Mouse (Mus musculus) E14TG2a.4 (cell line): ENCODE results near the gene Inpp5b.

ENCODE experiments used
- H3K27me3 ChIP-seq: 2 replicates; pipeline ENCODE4 v1.6.1; 2014; ENCODE audit warnings: low read length, control low read depth; ENCODE audit not compliant: insufficient read depth
- H3K36me3 ChIP-seq: 2 replicates; pipeline ENCODE4 v1.6.1; 2014; ENCODE audit warnings: low read length, control low read depth; ENCODE audit not compliant: insufficient read depth
- H3K4me1 ChIP-seq: replicated peaks from 2 replicates; pipeline ENCODE4 v1.6.1; 2014; ENCODE audit warnings: low read depth, low read length, control low read depth
- H3K4me3 ChIP-seq: replicated peaks from 2 replicates; pipeline ENCODE4 v1.5.1; 2014; ENCODE audit warnings: mild to moderate bottlenecking, low read length
- H3K9me3 ChIP-seq: 2 replicates; pipeline ENCODE4 v1.6.1; 2014; ENCODE audit warnings: low read length, control low read depth
- CTCF ChIP-seq: conservative IDR thresholded peaks from 2 replicates; pipeline ENCODE4 v1.5.1; 2014; ENCODE audit warnings: low read length
- NANOG ChIP-seq: IDR thresholded peaks from 2 replicates; pipeline ENCODE4 v1.6.1; 2014; ENCODE audit warnings: borderline replicate concordance, low read length, mixed read lengths
- POU5F1 ChIP-seq: IDR thresholded peaks from 2 replicates; pipeline ENCODE4 v1.6.1; 2014; ENCODE audit warnings: low read length, borderline replicate concordance

The Inpp5b gene

GRCm38 (mm10) chr4:124792114-124792513 lies 50.5 kb downstream of the Inpp5b start:
- no peaks in the 10 kb centered on the region for H3K27me3 ChIP-seq
- peaks cover 9% of the 10 kb centered on the region for H3K4me1 ChIP-seq
- H3K36me3 ChIP-seq, result peaks cover 85% of the 10 kb centered on the region
- TF ChIP-seq POU5F1, result no peak
- TF ChIP-seq CTCF, result no peak
- TF ChIP-seq NANOG, result no peak
- H3K4me3 ChIP-seq, result no peak overlapping the region
- no peaks in the 10 kb centered on the region for H3K9me3 ChIP-seq

- Histone ChIP-seq H3K9me3 (no peaks in the 10 kb centered on the region), H3K27me3 (no peaks in the 10 kb centered on the region), H3K4me3 (no peak overlapping the region), H3K4me1 (peaks cover 23% of the 10 kb centered on the region), H3K36me3 (peaks cover 80% of the 10 kb centered on the region)
- TF ChIP-seq POU5F1 (no peak), NANOG (no peak), CTCF (no peak)
These were observed 54.5 kb downstream of the Inpp5b start for GRCm38 (mm10) chr4:124796141-124796540.

GRCm38 (mm10) chr4:124796913-124797312 lies 55.3 kb downstream of the Inpp5b start:
- no peaks in the 10 kb centered on the region for H3K9me3 ChIP-seq
- no peak overlapping the region for H3K4me3 ChIP-seq
- peaks cover 74% of the 10 kb centered on the region for H3K36me3 ChIP-seq
- peaks cover 29% of the 10 kb centered on the region for H3K4me1 ChIP-seq
- no peaks in the 10 kb centered on the region for H3K27me3 ChIP-seq
- TF ChIP-seq NANOG, result no peak
- TF ChIP-seq POU5F1, result no peak
- TF ChIP-seq CTCF, result no peak; the same call in 1 of the 2 replicates

GRCm38 (mm10) chr4:124801552-124802308 lies 60.1 kb downstream of the Inpp5b start, which contains the start of gene Mtf1:
Mtf1 (plus strand) TSS chr4:124802104.
- H3K27me3 ChIP-seq, result no peaks in the 10 kb centered on the region
- no peaks in the 10 kb centered on the region for H3K9me3 ChIP-seq
- peak within 1 kb of the TSS; percentile 100 for H3K4me3 ChIP-seq
- H3K36me3 ChIP-seq, result peaks cover 57% of the 10 kb centered on the region
- TF ChIP-seq NANOG, result no peak
- TF ChIP-seq CTCF, result peak; percentile 80
- H3K4me1 ChIP-seq, result peaks cover 44% of the 10 kb centered on the region

GRCm38 (mm10) chr4:124802309-124803260 lies 60.9 kb downstream of the Inpp5b start:
- Histone ChIP-seq H3K4me3 (peak overlapping the region; percentile 100), H3K27me3 (no peaks in the 10 kb centered on the region), H3K9me3 (no peaks in the 10 kb centered on the region), H3K4me1 (peaks cover 53% of the 10 kb centered on the region), H3K36me3 (peaks cover 62% of the 10 kb centered on the region)
- TF ChIP-seq NANOG (no peak), CTCF (no peak), POU5F1 (no peak)

GRCm38 (mm10) chr4:124803406-124803805 lies 61.8 kb downstream of the Inpp5b start:
- H3K9me3 ChIP-seq, result no peaks in the 10 kb centered on the region
- TF ChIP-seq POU5F1, result no peak
- TF ChIP-seq NANOG, result no peak
- no peak for TF ChIP-seq CTCF
- peaks cover 61% of the 10 kb centered on the region for H3K4me1 ChIP-seq
- H3K36me3 ChIP-seq, result peaks cover 61% of the 10 kb centered on the region
- peak overlapping the region; percentile 100 for H3K4me3 ChIP-seq
- no peaks in the 10 kb centered on the region for H3K27me3 ChIP-seq

GRCm38 (mm10) chr4:124808511-124808910 lies 66.9 kb downstream of the Inpp5b start:
- H3K4me3 ChIP-seq, result no peak overlapping the region
- H3K36me3 ChIP-seq, result peaks cover 78% of the 10 kb centered on the region
- TF ChIP-seq CTCF (no peak), POU5F1 (no peak), NANOG (no peak)
- H3K9me3 ChIP-seq, result no peaks in the 10 kb centered on the region
- H3K4me1 ChIP-seq, result peaks cover 75% of the 10 kb centered on the region
- H3K27me3 ChIP-seq, result no peaks in the 10 kb centered on the region

- Histone ChIP-seq H3K27me3 (no peaks in the 10 kb centered on the region), H3K4me3 (no peak overlapping the region), H3K4me1 (peaks cover 74% of the 10 kb centered on the region), H3K9me3 (no peaks in the 10 kb centered on the region), H3K36me3 (peaks cover 81% of the 10 kb centered on the region)
- TF ChIP-seq CTCF, result no peak
- TF ChIP-seq POU5F1, result no peak
- no peak for TF ChIP-seq NANOG
These were observed 67.7 kb downstream of the Inpp5b start for GRCm38 (mm10) chr4:124809136-124809883.
